Mouse (Mus musculus) CH12.LX (cell line): ENCODE results near the gene Map6.
A peak's percentile ranks its signal among the peaks of the same experiment; 100 is the strongest.

ENCODE experiments used
- CTCF ChIP-seq, 2 experiments: IDR thresholded peaks in 1 of 2; conservative IDR thresholded peaks in 1 of 2; 2 replicates each; pipeline ENCODE4 v1.5.1; 2011 to 2012; ENCODE audit warnings: low read depth in 2 of 2, low read length in 2 of 2, improper control_type of control experiment in 1 of 2, inconsistent platforms in 1 of 2, mild to moderate bottlenecking in 1 of 2, moderate library complexity in 1 of 2
- ELF1 ChIP-seq: IDR thresholded peaks from 2 replicates; pipeline ENCODE4 v1.6.1; 2014; ENCODE audit warnings: low read depth, mild to moderate bottlenecking, inconsistent platforms, low read length, improper control_type of control experiment
- EP300 ChIP-seq: IDR thresholded peaks from 2 replicates; pipeline ENCODE4 v1.6.1; 2011; ENCODE audit warnings: low read length, improper control_type of control experiment
- MEF2A ChIP-seq: IDR thresholded peaks from 2 replicates; pipeline ENCODE4 v1.6.1; 2014; ENCODE audit warnings: low read depth, mild to moderate bottlenecking, inconsistent platforms, low read length, improper control_type of control experiment, borderline replicate concordance
- POLR2AphosphoS2 ChIP-seq: IDR thresholded peaks from 2 replicates; pipeline ENCODE4 v1.6.1; 2011; ENCODE audit warnings: low read depth, low read length, improper control_type of control experiment
- TCF12 ChIP-seq: IDR thresholded peaks from 2 replicates; pipeline ENCODE4 v1.6.1; 2014; ENCODE audit warnings: low read depth, mild to moderate bottlenecking, inconsistent platforms, low read length, improper control_type of control experiment
- USF1 ChIP-seq: IDR thresholded peaks from 2 replicates; pipeline ENCODE4 v1.6.1; 2014; ENCODE audit warnings: low read depth, mild to moderate bottlenecking, inconsistent platforms, low read length, improper control_type of control experiment
- ZC3H11A ChIP-seq: IDR thresholded peaks from 2 replicates; pipeline ENCODE4 v1.6.1; 2012; ENCODE audit warnings: low read depth, mild to moderate bottlenecking, inconsistent platforms, low read length, improper control_type of control experiment
- ZMIZ1 ChIP-seq: IDR thresholded peaks from 2 replicates; pipeline ENCODE4 v1.6.1; 2012; ENCODE audit warnings: low read depth, mild to moderate bottlenecking, inconsistent platforms, low read length, improper control_type of control experiment

DNA sequence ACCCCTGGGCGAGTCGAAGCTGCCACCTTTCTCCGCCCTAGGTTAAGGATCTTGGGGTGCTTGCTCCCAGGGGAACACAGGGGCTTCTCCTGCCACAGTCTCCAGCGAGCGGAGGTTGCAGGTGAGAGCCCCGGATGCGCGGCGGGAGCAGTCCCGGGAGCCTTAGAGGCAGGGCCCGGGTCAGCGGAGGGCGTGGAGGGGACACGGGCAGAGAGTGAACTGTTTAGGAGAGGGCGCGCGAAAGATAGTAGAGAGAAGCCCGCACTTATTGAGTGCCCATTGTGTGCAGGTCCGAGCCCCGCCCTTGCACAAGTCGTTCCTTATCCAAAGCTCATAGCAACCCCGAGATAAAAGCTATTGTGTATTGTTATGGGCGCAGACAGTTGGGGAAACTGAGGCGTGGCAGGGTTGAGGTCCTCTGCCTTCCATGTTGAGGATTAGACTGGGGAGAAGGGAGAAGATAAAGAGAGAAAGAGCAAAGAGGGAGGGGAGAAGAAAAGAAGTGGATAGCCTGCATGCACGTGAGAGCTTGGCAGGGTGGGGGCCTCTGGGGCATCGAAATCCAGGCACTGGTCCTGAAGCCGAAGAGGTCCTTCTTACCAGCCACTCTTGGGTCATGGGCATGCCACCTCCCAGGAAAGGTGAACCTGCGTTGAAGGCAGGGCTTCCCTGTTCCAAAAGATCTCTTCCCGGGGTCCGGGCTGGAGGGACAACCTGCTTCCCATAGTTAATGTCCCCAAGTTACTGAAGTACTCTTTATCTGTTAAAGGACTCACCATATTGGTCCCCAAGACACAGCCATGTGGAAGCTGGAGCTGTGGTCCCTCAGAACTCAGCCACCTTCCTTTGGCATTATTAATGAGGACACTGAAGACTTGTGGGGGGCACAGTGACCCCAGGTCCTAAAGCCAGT, 115.1 kb downstream of the Map6 start:
- TF ChIP-seq CTCF (conservative IDR thresholded peaks at IDR 0.05 in 1 of 2, IDR thresholded peaks at IDR 0.05 in 1 of 2; ENCODE audit: low read depth in 2 of 2, low read length in 2 of 2) = no peak
- TF ChIP-seq USF1 = no peak
- no peak for TF ChIP-seq MEF2A
- TF ChIP-seq POLR2AphosphoS2 = no peak
- TF ChIP-seq EP300 = no peak
- no peak for TF ChIP-seq ZC3H11A
- TF ChIP-seq ZMIZ1 = no peak
- no peak for TF ChIP-seq ELF1
- 0 out of 2 replicates have a peak, but pooled peaks have one; percentile 13 for TF ChIP-seq TCF12
